Mouse (Mus musculus) CH12.LX (cell line): Measurements from ENCODE around the gene Myom1. TPM values are rescaled to one million over a fixed set of nuclear protein-coding genes. Genes with fewer than 3 reads are reported as not detected.

Source experiments
- DNase-seq: peaks from one replicate; pipeline ENCODE4 v3.0.0-alpha.2; 2013; ENCODE audit errors: extremely low read depth
- H3K27ac ChIP-seq: 2 replicates; pipeline ENCODE4 v1.5.1; 2012; ENCODE audit warnings: low read depth, mild to moderate bottlenecking, control low read depth, moderate library complexity; ENCODE audit not compliant: insufficient read depth
- H3K27me3 ChIP-seq: replicated peaks from 2 replicates; pipeline ENCODE3; 2012; ENCODE audit warnings: inconsistent platforms
- H3K36me3 ChIP-seq, 2 experiments: replicated peaks in 1 of 2; 2 replicates each; pipeline versions ENCODE3 to v1.6.1; 2012; ENCODE audit warnings: inconsistent platforms in 1 of 2, low read length in 1 of 2, mild to moderate bottlenecking in 1 of 2, mixed read lengths in 1 of 2, moderate library complexity in 1 of 2; ENCODE audit not compliant: control insufficient read depth in 1 of 2, insufficient read depth in 1 of 2
- H3K4me1 ChIP-seq, 2 experiments: 2 replicates each; pipeline ENCODE4 v1.6.1; 2012; ENCODE audit warnings: inconsistent platforms in 1 of 2, moderate library complexity in 1 of 2; ENCODE audit not compliant: insufficient read depth in 2 of 2, control insufficient read depth in 1 of 2
- H3K4me2 ChIP-seq: 2 replicates; pipeline ENCODE4 v1.6.1; 2012; ENCODE audit warnings: low read depth, mild to moderate bottlenecking, control low read depth; ENCODE audit not compliant: poor library complexity, insufficient read depth, severe bottlenecking
- H3K4me3 ChIP-seq, 3 experiments: fragments of 150-350 bp in 1 of 3; sonication (generic) in 1 of 3; replicated peaks in 1 of 3; 2 replicates each; pipeline versions ENCODE3 to v1.5.1; 2011 to 2012; ENCODE audit warnings: low read depth in 2 of 3, low read length in 2 of 3, mild to moderate bottlenecking in 2 of 3, moderate library complexity in 2 of 3, control low read depth in 1 of 3, improper control_type of control experiment in 1 of 3, inconsistent platforms in 1 of 3, mixed read lengths in 1 of 3; ENCODE audit not compliant: poor library complexity in 1 of 3
- H3K79me2 ChIP-seq: replicated peaks from 2 replicates; pipeline ENCODE4 v1.6.1; 2012; ENCODE audit warnings: mild to moderate bottlenecking, moderate library complexity; ENCODE audit not compliant: control insufficient read depth, poor library complexity, insufficient read depth, severe bottlenecking; ENCODE audit errors: extremely low read depth
- H3K9ac ChIP-seq: 2 replicates; pipeline ENCODE4 v1.6.1; 2012; ENCODE audit warnings: low read depth, mild to moderate bottlenecking, control low read depth, moderate library complexity; ENCODE audit not compliant: insufficient read depth
- H3K9me3 ChIP-seq: replicated peaks from 2 replicates; pipeline ENCODE3; 2012; ENCODE audit warnings: low read length, inconsistent platforms, mixed read lengths
- BHLHE40 ChIP-seq: IDR thresholded peaks from 2 replicates; pipeline ENCODE4 v1.6.1; 2011; ENCODE audit warnings: mild to moderate bottlenecking, low read depth, low read length, improper control_type of control experiment
- CHD1 ChIP-seq: IDR thresholded peaks from 2 replicates; pipeline ENCODE4 v1.6.1; 2012; ENCODE audit warnings: low read depth, low read length, improper control_type of control experiment, inconsistent platforms
- CHD2 ChIP-seq: IDR thresholded peaks from 2 replicates; pipeline ENCODE4 v1.6.1; 2011; ENCODE audit warnings: low read length, improper control_type of control experiment
- CTCF ChIP-seq, 2 experiments: IDR thresholded peaks in 1 of 2; conservative IDR thresholded peaks in 1 of 2; 2 replicates each; pipeline ENCODE4 v1.5.1; 2011 to 2012; ENCODE audit warnings: low read depth in 2 of 2, low read length in 2 of 2, improper control_type of control experiment in 1 of 2, inconsistent platforms in 1 of 2, mild to moderate bottlenecking in 1 of 2, moderate library complexity in 1 of 2
- E2F4 ChIP-seq: IDR thresholded peaks from 2 replicates; pipeline ENCODE4 v1.6.1; 2011; ENCODE audit warnings: low read depth, low read length, improper control_type of control experiment; ENCODE audit not compliant: insufficient replicate concordance
- ELF1 ChIP-seq: IDR thresholded peaks from 2 replicates; pipeline ENCODE4 v1.6.1; 2014; ENCODE audit warnings: low read depth, mild to moderate bottlenecking, inconsistent platforms, low read length, improper control_type of control experiment
- EP300 ChIP-seq: IDR thresholded peaks from 2 replicates; pipeline ENCODE4 v1.6.1; 2011; ENCODE audit warnings: low read length, improper control_type of control experiment
- ETS1 ChIP-seq: conservative IDR thresholded peaks from 2 replicates; pipeline ENCODE4 v1.6.1; 2012; ENCODE audit warnings: low read depth, mild to moderate bottlenecking, inconsistent platforms, low read length, improper control_type of control experiment, moderate library complexity
- GABPA ChIP-seq: IDR thresholded peaks from 2 replicates; pipeline ENCODE4 v1.6.1; 2012; ENCODE audit warnings: low read depth, low read length, improper control_type of control experiment, inconsistent platforms; ENCODE audit not compliant: insufficient replicate concordance
- HCFC1 ChIP-seq: IDR thresholded peaks from 2 replicates; pipeline ENCODE4 v1.6.1; 2012; ENCODE audit warnings: low read depth, mild to moderate bottlenecking, inconsistent platforms, low read length, improper control_type of control experiment
- IRF4 ChIP-seq: IDR thresholded peaks from 2 replicates; pipeline ENCODE4 v1.6.1; 2014; ENCODE audit warnings: low read depth, mild to moderate bottlenecking, inconsistent platforms, low read length, improper control_type of control experiment
- JUN ChIP-seq: IDR thresholded peaks from 2 replicates; pipeline ENCODE4 v1.6.1; 2011; ENCODE audit warnings: low read depth, mild to moderate bottlenecking, low read length, improper control_type of control experiment, moderate library complexity; ENCODE audit not compliant: insufficient read depth
- JUND ChIP-seq: conservative IDR thresholded peaks from 2 replicates; pipeline ENCODE4 v1.6.1; 2011; ENCODE audit warnings: low read depth, low read length, improper control_type of control experiment
- KAT2A ChIP-seq: IDR thresholded peaks from 2 replicates; pipeline ENCODE4 v1.6.1; 2012; ENCODE audit warnings: low read length, improper control_type of control experiment, inconsistent platforms; ENCODE audit not compliant: insufficient replicate concordance
- MAFK ChIP-seq: IDR thresholded peaks from 2 replicates; pipeline ENCODE4 v1.6.1; 2011; ENCODE audit warnings: low read length, improper control_type of control experiment; ENCODE audit not compliant: insufficient replicate concordance
- MAX ChIP-seq: IDR thresholded peaks from 2 replicates; pipeline ENCODE4 v1.6.1; 2011; ENCODE audit warnings: low read length, improper control_type of control experiment
- MAZ ChIP-seq: IDR thresholded peaks from 2 replicates; pipeline ENCODE4 v1.6.1; 2012; ENCODE audit warnings: low read depth, mild to moderate bottlenecking, inconsistent platforms, low read length, improper control_type of control experiment, moderate library complexity
- MEF2A ChIP-seq: IDR thresholded peaks from 2 replicates; pipeline ENCODE4 v1.6.1; 2014; ENCODE audit warnings: low read depth, mild to moderate bottlenecking, inconsistent platforms, low read length, improper control_type of control experiment, borderline replicate concordance
- MXI1 ChIP-seq: IDR thresholded peaks from 2 replicates; pipeline ENCODE4 v1.6.1; 2011; ENCODE audit warnings: mild to moderate bottlenecking, low read depth, low read length, improper control_type of control experiment
- MYC ChIP-seq: IDR thresholded peaks from 2 replicates; pipeline ENCODE4 v1.6.1; 2011; ENCODE audit warnings: low read depth, mild to moderate bottlenecking, improper control_type of control experiment, low read length
- NELFE ChIP-seq: IDR thresholded peaks from 2 replicates; pipeline ENCODE4 v1.6.1; 2011; ENCODE audit warnings: low read depth, low read length, improper control_type of control experiment
- NRF1 ChIP-seq: IDR thresholded peaks from 2 replicates; pipeline ENCODE4 v1.6.1; 2014; ENCODE audit warnings: low read depth, mild to moderate bottlenecking, inconsistent platforms, low read length, improper control_type of control experiment, moderate library complexity
- PAX5 ChIP-seq: IDR thresholded peaks from 2 replicates; pipeline ENCODE4 v1.6.1; 2012; ENCODE audit warnings: low read length, inconsistent platforms, mixed read lengths
- POLR2A ChIP-seq: IDR thresholded peaks from 2 replicates; pipeline ENCODE4 v1.6.1; 2011; ENCODE audit warnings: low read depth, mild to moderate bottlenecking, improper control_type of control experiment, low read length
- POLR2AphosphoS2 ChIP-seq: IDR thresholded peaks from 2 replicates; pipeline ENCODE4 v1.6.1; 2011; ENCODE audit warnings: low read depth, low read length, improper control_type of control experiment
- RAD21 ChIP-seq: IDR thresholded peaks from 2 replicates; pipeline ENCODE4 v1.6.1; 2011; ENCODE audit warnings: low read depth, mild to moderate bottlenecking, low read length, improper control_type of control experiment, moderate library complexity
- RCOR1 ChIP-seq: conservative IDR thresholded peaks from 2 replicates; pipeline ENCODE4 v1.6.1; 2012; ENCODE audit warnings: low read depth, mild to moderate bottlenecking, inconsistent platforms, low read length, improper control_type of control experiment
- SIN3A ChIP-seq: IDR thresholded peaks from 2 replicates; pipeline ENCODE4 v1.6.1; 2012; ENCODE audit warnings: low read length, improper control_type of control experiment, inconsistent platforms
- SMC3 ChIP-seq: IDR thresholded peaks from 2 replicates; pipeline ENCODE4 v1.6.1; 2011; ENCODE audit warnings: low read depth, low read length, improper control_type of control experiment
- TBP ChIP-seq: conservative IDR thresholded peaks from 2 replicates; pipeline ENCODE4 v1.6.1; 2011; ENCODE audit warnings: low read depth, low read length, improper control_type of control experiment
- TCF12 ChIP-seq: IDR thresholded peaks from 2 replicates; pipeline ENCODE4 v1.6.1; 2014; ENCODE audit warnings: low read depth, mild to moderate bottlenecking, inconsistent platforms, low read length, improper control_type of control experiment
- UBTF ChIP-seq: IDR thresholded peaks from 2 replicates; pipeline ENCODE4 v1.6.1; 2012; ENCODE audit warnings: low read depth, mild to moderate bottlenecking, inconsistent platforms, low read length, improper control_type of control experiment, moderate library complexity
- USF1 ChIP-seq: IDR thresholded peaks from 2 replicates; pipeline ENCODE4 v1.6.1; 2014; ENCODE audit warnings: low read depth, mild to moderate bottlenecking, inconsistent platforms, low read length, improper control_type of control experiment
- USF2 ChIP-seq: conservative IDR thresholded peaks from 2 replicates; pipeline ENCODE4 v1.6.1; 2011; ENCODE audit warnings: low read depth, low read length, improper control_type of control experiment
- ZC3H11A ChIP-seq: IDR thresholded peaks from 2 replicates; pipeline ENCODE4 v1.6.1; 2012; ENCODE audit warnings: low read depth, mild to moderate bottlenecking, inconsistent platforms, low read length, improper control_type of control experiment
- ZKSCAN1 ChIP-seq: IDR thresholded peaks from 2 replicates; pipeline ENCODE4 v1.6.1; 2012; ENCODE audit warnings: low read depth, inconsistent platforms, low read length, improper control_type of control experiment, borderline replicate concordance
- ZMIZ1 ChIP-seq: IDR thresholded peaks from 2 replicates; pipeline ENCODE4 v1.6.1; 2012; ENCODE audit warnings: low read depth, mild to moderate bottlenecking, inconsistent platforms, low read length, improper control_type of control experiment
- ZNF384 ChIP-seq: IDR thresholded peaks from 2 replicates; pipeline ENCODE4 v1.6.1; 2012; ENCODE audit warnings: low read depth, low read length, improper control_type of control experiment, inconsistent platforms
- dilution Hi-C: fragments of 300-500 bp; cut with MboI; formaldehyde crosslinking; loops from 2 replicates; pipeline ENCODE4 v1.14.3; 2020; ENCODE audit warnings: low sequenced_read_pairs; ENCODE audit not compliant: extremely low pct_unique_long_range_greater_than_20kb, extremely low pct_ligation_motif_present
- in situ Hi-C: fragments of 300-500 bp; cut with MboI; formaldehyde crosslinking; loops from 3 replicates; pipeline ENCODE4 v1.14.3; 2019; ENCODE audit warnings: low sequenced_read_pairs, low pct_ligation_motif_present, low pct_unique_long_range_greater_than_20kb, mixed read lengths
- polyA plus RNA-seq: library from polyadenylated mRNA; unstranded; fragments of >175 nt; gene quantifications from 2 replicates; pipeline ENCODE4 v1.2.1, GENCODE M21; 2012; ENCODE audit warnings: low read depth; ENCODE audit not compliant: insufficient read length
- total RNA-seq, 2 experiments: library from RNA; depleted of rRNA; stranded (reverse); fragments of 300-350 nt in 1 of 2; fragments of >200 nt in 1 of 2; gene quantifications; 2 replicates each; pipeline ENCODE4 v1.2.3; 2012 to 2014

The Myom1 gene
- total and polyA plus RNA-seq, 3 experiments = 0.26 to 0.93 (median 0.55) TPM

- peak; percentile 63 for DNase-seq
- Histone ChIP-seq H3K27ac (no peak overlapping the region), H3K79me2 (no peaks in the 10 kb centered on the region), H3K4me1 (peaks cover 5 to 25% of the 10 kb centered on the region in 2 experiments), H3K27me3 (no peaks in the 10 kb centered on the region), H3K4me3 (no peak overlapping the region), H3K9me3 (no peaks in the 10 kb centered on the region), H3K36me3 (no peaks in the 10 kb centered on the region), H3K4me2 (no peak overlapping the region), H3K9ac (no peak overlapping the region)
- in situ Hi-C loops (no loop called here), dilution Hi-C loops (no loop called here)
- TF ChIP-seq SMC3 (no peak), SIN3A (no peak), ZC3H11A (no peak), HCFC1 (no peak), MAX (no peak), JUND (no peak), TCF12 (no peak), USF2 (no peak), CHD2 (no peak), MXI1 (no peak), KAT2A (no peak), ETS1 (peak; percentile 80), MYC (peak; percentile 75; the same call in 1 of the 2 replicates), MEF2A (no peak), CTCF (conservative IDR thresholded peaks at IDR 0.05 in 1 of 2, IDR thresholded peaks at IDR 0.05 in 1 of 2; ENCODE audit: low read depth in 2 of 2, low read length in 2 of 2) (no peak), POLR2AphosphoS2 (no peak), MAZ (no peak), IRF4 (no peak), TBP (no peak), ELF1 (0 out of 2 replicates have a peak, but pooled peaks have one; percentile 11), JUN (no peak), ZNF384 (no peak), E2F4 (no peak), NRF1 (no peak), BHLHE40 (peak; percentile 79), GABPA (no peak), ZKSCAN1 (no peak), RCOR1 (no peak), CHD1 (no peak), UBTF (no peak), ZMIZ1 (no peak), PAX5 (no peak), NELFE (no peak), USF1 (no peak), RAD21 (no peak), POLR2A (no peak), EP300 (0 out of 2 replicates have a peak, but pooled peaks have one; percentile 35), MAFK (peak; percentile 37; the same call in 1 of the 2 replicates)
Measured at GRCm38 (mm10) chr17:71164991-71165390, 162.6 kb downstream of the Myom1 start.
